Mouse (Mus musculus) G1E (cell line): ENCODE measurements around the gene Plcb1.

Source experiments
- CTCF ChIP-seq: IDR thresholded peaks from 2 replicates; pipeline ENCODE4 v1.5.1; 2012; ENCODE audit warnings: low read depth, low read length, inconsistent platforms, mixed read lengths
- TAL1 ChIP-seq: conservative IDR thresholded peaks from 2 replicates; pipeline ENCODE4 v1.6.1; 2012; ENCODE audit warnings: low read depth, low read length, inconsistent platforms, mixed read lengths

GRCm38 (mm10) chr2:135175544-135175943, 389.7 kb downstream of the Plcb1 start:
- no peak for TF ChIP-seq CTCF
- no peak for TF ChIP-seq TAL1
